Mouse (Mus musculus) neural tube, postnatal 0 days (tissue): ENCODE results near the gene Carmil2. TPM values are rescaled to one million over a fixed set of nuclear protein-coding genes. Genes with fewer than 3 reads are reported as not detected.

Experiments
- polyA plus RNA-seq: library from polyadenylated mRNA; unstranded; fragments of >200 nt; fragmentation: Nextera tagmentation; extraction: Ambion mirVana; gene quantifications from 2 replicates; pipeline ENCODE4 v1.2.1, GENCODE M21; 2015

The Carmil2 gene
- 40.1 and 40.8 TPM in 2 replicates for polyA plus RNA-seq

GRCm38 (mm10) chr8:105685796-105686308 is at the start of gene Carmil2:
Gene Carmil2, plus strand, starts transcription at chr8:105686274.

GRCm38 (mm10) chr8:105636963-105637510 is 49.0 kb upstream of the Carmil2 start, which contains the start of gene Agrp:
Gene Agrp, minus strand, starts transcription at chr8:105637393.

GRCm38 (mm10) chr8:105700966-105701824 is 15.1 kb downstream of the Carmil2 start, which contains the start of the genes Acd and Pard6a:
Gene Acd, minus strand, starts transcription at chr8:105701102.
Gene Pard6a, plus strand, starts transcription at chr8:105701148.

GRCm38 (mm10) chr8:105707498-105708403 is 21.7 kb downstream of the Carmil2 start, which contains the start of the genes 4933405L10Rik and Enkd1:
Gene 4933405L10Rik, plus strand, starts transcription at chr8:105707655.
Gene Enkd1, minus strand, starts transcription at chr8:105708210.

Other genes starting within 250 kb of the Carmil2 start
- gene Tppp3, start 214.7 kb upstream of the Carmil2 start, polyA plus RNA-seq: 263 and 304 TPM in 2 replicates
- 33.4 and 36.8 TPM in 2 replicates for gene Zdhhc1, start 189.4 kb upstream of the Carmil2 start, polyA plus RNA-seq
- gene Hsd11b2, start 167.5 kb upstream of the Carmil2 start, polyA plus RNA-seq: 0.45 and 0.53 TPM in 2 replicates
- gene Atp6v0d1, start 120.2 kb upstream of the Carmil2 start, polyA plus RNA-seq: 272 and 303 TPM in 2 replicates
- gene Ripor1, start 81.0 kb upstream of the Carmil2 start, polyA plus RNA-seq: 29.7 and 37.3 TPM in 2 replicates
- 75.4 and 85.3 TPM in 2 replicates for gene Ctcf, start 49.7 kb upstream of the Carmil2 start, polyA plus RNA-seq
- gene Agrp, start 48.9 kb upstream of the Carmil2 start, polyA plus RNA-seq: 0.62 and 0.68 TPM in 2 replicates
- gene Acd, start 14.8 kb downstream of the Carmil2 start, polyA plus RNA-seq: 68.4 and 74.5 TPM in 2 replicates
- 74.7 and 80.3 TPM in 2 replicates for gene Pard6a, start 14.9 kb downstream of the Carmil2 start, polyA plus RNA-seq
- 0.28 TPM in 1 of 2 replicates, not detected in the other for gene 4933405L10Rik, start 21.4 kb downstream of the Carmil2 start, polyA plus RNA-seq
- 18.7 and 20.6 TPM in 2 replicates for gene Enkd1, start 21.9 kb downstream of the Carmil2 start, polyA plus RNA-seq
- gene Gfod2, start 72.4 kb downstream of the Carmil2 start, polyA plus RNA-seq: 43.2 and 48.6 TPM in 2 replicates
- 6.8 and 7.9 TPM in 2 replicates for gene Ranbp10, start 141.1 kb downstream of the Carmil2 start, polyA plus RNA-seq
- gene Tsnaxip1, start 141.5 kb downstream of the Carmil2 start, polyA plus RNA-seq: 0.25 and 0.45 TPM in 2 replicates
- 33.7 and 38.1 TPM in 2 replicates for gene Cenpt, start 167.0 kb downstream of the Carmil2 start, polyA plus RNA-seq
- gene Thap11, start 168.9 kb downstream of the Carmil2 start, polyA plus RNA-seq: 46.5 and 47.5 TPM in 2 replicates
- gene Nutf2, start 174.3 kb downstream of the Carmil2 start, polyA plus RNA-seq: 124 and 138 TPM in 2 replicates
- gene Edc4, start 194.6 kb downstream of the Carmil2 start, polyA plus RNA-seq: 28.9 and 35.3 TPM in 2 replicates
- gene Nrn1l, start 207.3 kb downstream of the Carmil2 start, polyA plus RNA-seq: 2.4 and 5.5 TPM in 2 replicates
- gene Pskh1, start 214.2 kb downstream of the Carmil2 start, polyA plus RNA-seq: 8.6 and 9.3 TPM in 2 replicates
- 1.8 and 2.8 TPM in 2 replicates for gene Ctrl, start 247.6 kb downstream of the Carmil2 start, polyA plus RNA-seq